Mouse (Mus musculus): ENCODE measurements around the gene Rpl19.

- TF ChIP-seq CTCF (IDR thresholded peaks at IDR 0.05; ENCODE audit: low read depth) (no peak), EP300 (IDR thresholded peaks at IDR 0.05; ENCODE audit: low read depth) (no peak)
Observed at GRCm38 (mm10) chr11:98016177-98016576, 10.3 kb upstream of the Rpl19 start.
